Mouse (Mus musculus) heart, embryonic 16.5 days (tissue): ENCODE measurements around the gene Gm42791. TPM values are rescaled to one million over a fixed set of nuclear protein-coding genes. Genes with fewer than 3 reads are reported as not detected.

Source experiments
- ATAC-seq: fragments of 200-750 bp; cut with Nextera tagmentation; replicated peaks from 2 replicates; pipeline ENCODE4 v1.8.0; 2017; ENCODE audit warnings: moderate number of reproducible peaks; ENCODE audit not compliant: insufficient read depth, low FRiP score; ENCODE audit errors: extremely low read depth
- H3K27ac ChIP-seq: fragments of 300-500 bp; sonication (generic); 2 replicates; pipeline ENCODE4 v1.5.1; 2014; ENCODE audit warnings: mild to moderate bottlenecking, low read length, control low read depth, moderate library complexity
- H3K27me3 ChIP-seq: fragments of 300-500 bp; sonication (generic); 2 replicates; pipeline ENCODE4 v1.6.1; 2014; ENCODE audit warnings: low read length, mixed read lengths; ENCODE audit not compliant: control insufficient read depth, insufficient read depth
- H3K36me3 ChIP-seq: fragments of 300-500 bp; sonication (generic); 2 replicates; pipeline ENCODE4 v1.6.1; 2014; ENCODE audit not compliant: control insufficient read depth, insufficient read depth
- H3K4me1 ChIP-seq: fragments of 300-500 bp; sonication (generic); 2 replicates; pipeline ENCODE4 v1.6.1; 2014; ENCODE audit warnings: low read length, mixed read lengths; ENCODE audit not compliant: control insufficient read depth, insufficient read depth
- H3K4me2 ChIP-seq: fragments of 300-500 bp; sonication (generic); 2 replicates; pipeline ENCODE4 v1.6.1; 2014; ENCODE audit warnings: low read depth, mild to moderate bottlenecking, control low read depth, low read length
- H3K4me3 ChIP-seq: fragments of 300-500 bp; sonication (generic); 2 replicates; pipeline ENCODE4 v1.5.1; 2014; ENCODE audit warnings: mild to moderate bottlenecking, control low read depth, low read length
- H3K9ac ChIP-seq: fragments of 300-500 bp; sonication (generic); 2 replicates; pipeline ENCODE4 v1.6.1; 2014; ENCODE audit warnings: low read length, control low read depth
- H3K9me3 ChIP-seq: fragments of 300-500 bp; sonication (generic); replicated peaks from 2 replicates; pipeline ENCODE4 v1.6.1; 2016; ENCODE audit warnings: low read length; ENCODE audit not compliant: control insufficient read depth
- WGBS: fragments of 180-500 bp; shearing (Covaris S2); extraction: QIAGEN DNeasy Blood & Tissue Kit; methylation state at CpG from one replicate; pipeline ENCODE4 v1.1.7; 2014; 5-methylcytosine and 5-hydroxymethylcytosine counted together
- polyA plus RNA-seq: library from polyadenylated mRNA; unstranded; fragments of >200 nt; fragmentation: Nextera tagmentation; extraction: Ambion mirVana; gene quantifications from 2 replicates; pipeline ENCODE4 v1.2.1, GENCODE M21; 2015

Gm42791 gene
- polyA plus RNA-seq, 1 experiment from 2014 or later, result not detected

GRCm38 (mm10) chr5:149015335-149016201, 20.6 kb upstream of the Gm42791 start:
- H3K9me3 ChIP-seq, result peaks cover 5% of the 10 kb centered on the region
- WGBS, result 2% methylated on average over 37 of the region's 37 CpGs
- peak overlapping the region; percentile 58 for H3K4me3 ChIP-seq
- H3K27ac ChIP-seq, result peak overlapping the region; percentile 71
- no peaks in the 10 kb centered on the region for H3K27me3 ChIP-seq
- H3K4me1 ChIP-seq, result peaks cover 10% of the 10 kb centered on the region
- H3K4me2 ChIP-seq, result peak overlapping the region; percentile 87
- no peaks in the 10 kb centered on the region for H3K36me3 ChIP-seq
- ATAC-seq, result peak; percentile 47
- H3K9ac ChIP-seq, result peak overlapping the region; percentile 80

GRCm38 (mm10) chr5:149014600-149015268, 19.8 kb upstream of the Gm42791 start:
- H3K27ac ChIP-seq, result peak overlapping the region; percentile 18; the same call in 1 of the 2 replicates
- H3K9ac ChIP-seq, result peak overlapping the region; percentile 37; the same call in 1 of the 2 replicates
- peak overlapping the region; percentile 58 for H3K4me3 ChIP-seq
- no peaks in the 10 kb centered on the region for H3K36me3 ChIP-seq
- no peaks in the 10 kb centered on the region for H3K27me3 ChIP-seq
- H3K9me3 ChIP-seq, result peaks cover 5% of the 10 kb centered on the region
- 27% methylated on average over 17 of the region's 17 CpGs for WGBS
- peak overlapping the region; percentile 87 for H3K4me2 ChIP-seq
- no peak for ATAC-seq
- H3K4me1 ChIP-seq, result peaks cover 10% of the 10 kb centered on the region

GRCm38 (mm10) chr5:149013817-149014508, 19.0 kb upstream of the Gm42791 start:
- no peak for ATAC-seq
- Histone ChIP-seq H3K36me3 (no peaks in the 10 kb centered on the region), H3K4me2 (no peak overlapping the region), H3K4me1 (peaks cover 10% of the 10 kb centered on the region), H3K9ac (no peak overlapping the region), H3K9me3 (peaks cover 5% of the 10 kb centered on the region), H3K27ac (no peak overlapping the region), H3K27me3 (no peaks in the 10 kb centered on the region), H3K4me3 (no peak overlapping the region)
- WGBS, result 86% methylated on average over 7 of the region's 7 CpGs

GRCm38 (mm10) chr5:149009111-149009510, 14.2 kb upstream of the Gm42791 start:
- Histone ChIP-seq H3K9me3 (peaks cover 5% of the 10 kb centered on the region), H3K4me2 (no peak overlapping the region), H3K9ac (no peak overlapping the region), H3K36me3 (no peaks in the 10 kb centered on the region), H3K27ac (no peak overlapping the region), H3K4me3 (no peak overlapping the region), H3K27me3 (no peaks in the 10 kb centered on the region), H3K4me1 (peaks cover 16% of the 10 kb centered on the region)
- 49% methylated on average over 3 of the region's 3 CpGs for WGBS
- no peak for ATAC-seq

- Histone ChIP-seq H3K36me3 (no peaks in the 10 kb centered on the region), H3K4me3 (peak overlapping the region; percentile 31), H3K27me3 (no peaks in the 10 kb centered on the region), H3K27ac (peak overlapping the region; percentile 73), H3K9me3 (peaks cover under 1% of the 10 kb centered on the region; the same call in 1 of the 2 replicates), H3K4me1 (peaks cover 16% of the 10 kb centered on the region), H3K4me2 (peak overlapping the region; percentile 56), H3K9ac (peak overlapping the region; percentile 68)
- 42% methylated on average over 5 of the region's 5 CpGs for WGBS
- ATAC-seq, result no peak; the same call in 1 of the 2 replicates
Observed at GRCm38 (mm10) chr5:149007295-149007646, 12.3 kb upstream of the Gm42791 start.

- WGBS, result 12% methylated on average over 26 of the region's 26 CpGs
- peak overlapping the region; percentile 45 for H3K4me3 ChIP-seq
- H3K27me3 ChIP-seq, result no peaks in the 10 kb centered on the region
- H3K36me3 ChIP-seq, result no peaks in the 10 kb centered on the region
- H3K4me2 ChIP-seq, result peak overlapping the region; percentile 78
- H3K4me1 ChIP-seq, result peaks cover 16% of the 10 kb centered on the region
- H3K9me3 ChIP-seq, result no peaks in the 10 kb centered on the region
- peak; percentile 86 for ATAC-seq
- H3K27ac ChIP-seq, result peak overlapping the region; percentile 73
- peak overlapping the region; percentile 68 for H3K9ac ChIP-seq
Observed at GRCm38 (mm10) chr5:149006362-149007294, 11.7 kb upstream of the Gm42791 start.

GRCm38 (mm10) chr5:149005701-149006361, 10.9 kb upstream of the Gm42791 start:
- H3K4me3 ChIP-seq, result peak overlapping the region; percentile 45
- WGBS, result 61% methylated on average over 9 of the region's 9 CpGs
- H3K9me3 ChIP-seq, result 0 out of 2 replicates have a peak, but pooled peaks cover 4% of the 10 kb centered on the region
- no peaks in the 10 kb centered on the region for H3K27me3 ChIP-seq
- no peaks in the 10 kb centered on the region for H3K36me3 ChIP-seq
- H3K27ac ChIP-seq, result no peak overlapping the region; the same call in 1 of the 2 replicates
- peak overlapping the region; percentile 78 for H3K4me2 ChIP-seq
- peak overlapping the region; percentile 61 for H3K9ac ChIP-seq
- ATAC-seq, result no peak
- H3K4me1 ChIP-seq, result peaks cover 16% of the 10 kb centered on the region

- H3K4me2 ChIP-seq, result no peak overlapping the region
- H3K27me3 ChIP-seq, result no peaks in the 10 kb centered on the region
- peaks cover 16% of the 10 kb centered on the region for H3K4me1 ChIP-seq
- H3K9ac ChIP-seq, result no peak overlapping the region
- H3K4me3 ChIP-seq, result no peak overlapping the region
- H3K9me3 ChIP-seq, result 0 out of 2 replicates have a peak, but pooled peaks cover 4% of the 10 kb centered on the region
- H3K36me3 ChIP-seq, result no peaks in the 10 kb centered on the region
- ATAC-seq, result no peak
- H3K27ac ChIP-seq, result no peak overlapping the region
- WGBS, result 44% methylated on average over 7 of the region's 9 CpGs
Observed at GRCm38 (mm10) chr5:149005083-149005482, 10.1 kb upstream of the Gm42791 start.
